Mouse (Mus musculus) forebrain, embryonic 16.5 days (tissue): Measurements from ENCODE around the gene Rasgef1b. TPM values are rescaled to one million over a fixed set of nuclear protein-coding genes. Genes with fewer than 3 reads are reported as not detected.

Source experiments
- ATAC-seq: fragments of 200-750 bp; cut with Nextera tagmentation; 2 replicates; pipeline ENCODE4 v1.8.0; 2017; ENCODE audit warnings: mild to moderate bottlenecking, moderate library complexity
- H3K27ac ChIP-seq: fragments of 300-500 bp; sonication (generic); 2 replicates; pipeline ENCODE4 v1.5.1; 2014; ENCODE audit warnings: low read length, control low read depth
- H3K27me3 ChIP-seq: fragments of 300-500 bp; sonication (generic); replicated peaks from 2 replicates; pipeline ENCODE4 v1.6.1; 2014; ENCODE audit warnings: low read length; ENCODE audit not compliant: control insufficient read depth, insufficient read depth
- H3K36me3 ChIP-seq: fragments of 300-500 bp; sonication (generic); 2 replicates; pipeline ENCODE4 v1.6.1; 2014; ENCODE audit not compliant: control insufficient read depth, insufficient read depth
- H3K4me1 ChIP-seq: fragments of 300-500 bp; sonication (generic); replicated peaks from 2 replicates; pipeline ENCODE4 v1.6.1; 2014; ENCODE audit warnings: low read length; ENCODE audit not compliant: control insufficient read depth, insufficient read depth
- H3K4me2 ChIP-seq: fragments of 300-500 bp; sonication (generic); 2 replicates; pipeline ENCODE4 v1.6.1; 2014; ENCODE audit warnings: mild to moderate bottlenecking, low read length, control low read depth
- H3K4me3 ChIP-seq: fragments of 300-500 bp; sonication (generic); replicated peaks from 2 replicates; pipeline ENCODE4 v1.5.1; 2014; ENCODE audit warnings: mild to moderate bottlenecking, low read length, control low read depth
- H3K9ac ChIP-seq: fragments of 300-500 bp; sonication (generic); replicated peaks from 2 replicates; pipeline ENCODE4 v1.6.1; 2014; ENCODE audit warnings: low read depth, low read length, control low read depth
- H3K9me3 ChIP-seq: fragments of 300-500 bp; sonication (generic); 2 replicates; pipeline ENCODE4 v1.6.1; 2016; ENCODE audit warnings: low read length; ENCODE audit not compliant: control insufficient read depth
- WGBS: fragments of 180-500 bp; shearing (Covaris S2); extraction: QIAGEN DNeasy Blood & Tissue Kit; methylation state at CpG from one replicate; pipeline ENCODE4 v1.1.7; 2014; 5-methylcytosine and 5-hydroxymethylcytosine counted together
- polyA plus RNA-seq: library from polyadenylated mRNA; unstranded; fragments of >200 nt; fragmentation: Nextera tagmentation; extraction: Ambion mirVana; gene quantifications from 2 replicates; pipeline ENCODE4 v1.2.1, GENCODE M21; 2015

Rasgef1b gene
- polyA plus RNA-seq, 1 experiment from 2014 or later: 107 TPM

DNA sequence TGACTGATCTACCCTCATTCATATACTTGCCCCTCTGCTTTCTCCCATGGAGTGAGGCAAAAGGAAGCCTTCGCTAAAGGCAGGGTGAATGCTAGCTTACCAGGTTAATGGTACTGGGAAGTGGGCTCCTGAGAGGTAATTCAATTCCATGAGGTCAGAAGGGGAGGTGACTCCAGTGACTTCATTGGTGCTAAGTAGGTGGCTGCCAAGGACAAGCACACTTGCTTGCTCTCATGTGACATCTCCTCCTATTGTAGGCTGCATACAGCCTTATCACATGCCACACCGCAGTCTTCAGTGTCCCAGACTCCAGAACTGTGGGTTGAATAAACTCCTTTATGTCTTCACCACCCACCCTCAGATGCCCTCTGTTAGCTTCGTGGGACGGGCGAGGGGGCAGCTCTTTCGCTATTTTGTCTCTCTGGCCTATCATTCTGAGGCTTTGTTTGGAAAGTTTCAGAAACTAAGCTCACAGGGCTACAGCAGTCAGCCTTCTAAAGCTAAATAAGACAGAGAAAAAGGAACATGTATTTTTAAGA is 441.1 kb downstream of the Rasgef1b start:
- no peaks in the 10 kb centered on the region for H3K4me1 ChIP-seq
- 88% methylated on average over 6 of the region's 6 CpGs for WGBS
- no peak overlapping the region for H3K4me2 ChIP-seq
- ATAC-seq: no peak
- H3K27me3 ChIP-seq: no peaks in the 10 kb centered on the region
- H3K27ac ChIP-seq: no peak overlapping the region
- H3K36me3 ChIP-seq: no peaks in the 10 kb centered on the region
- no peaks in the 10 kb centered on the region for H3K9me3 ChIP-seq
- H3K9ac ChIP-seq: no peak overlapping the region
- no peak overlapping the region for H3K4me3 ChIP-seq

DNA sequence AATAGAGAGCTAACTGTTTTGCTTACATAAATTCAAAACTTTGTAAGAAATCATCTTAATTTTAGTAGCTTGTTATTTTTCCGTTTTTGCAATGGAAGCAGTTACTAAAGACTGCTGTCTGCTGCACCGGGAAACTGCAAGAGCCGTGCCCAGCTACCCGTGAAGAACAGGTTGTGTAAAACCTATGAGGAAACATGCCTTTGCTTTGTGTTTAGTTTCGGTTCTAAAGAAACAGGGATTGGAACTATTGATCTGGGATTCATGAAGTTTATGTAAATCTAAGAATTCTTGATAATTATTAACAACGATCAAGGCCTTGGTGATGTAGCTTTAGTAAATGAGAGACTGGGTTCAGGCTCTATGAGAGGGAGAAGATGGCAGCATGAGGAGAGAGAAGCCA is 442.3 kb downstream of the Rasgef1b start:
- H3K9ac ChIP-seq: no peak overlapping the region
- no peaks in the 10 kb centered on the region for H3K27me3 ChIP-seq
- no peak overlapping the region for H3K4me2 ChIP-seq
- no peak overlapping the region for H3K4me3 ChIP-seq
- WGBS: 89% methylated on average over 6 of the region's 6 CpGs
- no peaks in the 10 kb centered on the region for H3K36me3 ChIP-seq
- no peak for ATAC-seq
- H3K27ac ChIP-seq: no peak overlapping the region
- no peaks in the 10 kb centered on the region for H3K4me1 ChIP-seq
- H3K9me3 ChIP-seq: no peaks in the 10 kb centered on the region

DNA sequence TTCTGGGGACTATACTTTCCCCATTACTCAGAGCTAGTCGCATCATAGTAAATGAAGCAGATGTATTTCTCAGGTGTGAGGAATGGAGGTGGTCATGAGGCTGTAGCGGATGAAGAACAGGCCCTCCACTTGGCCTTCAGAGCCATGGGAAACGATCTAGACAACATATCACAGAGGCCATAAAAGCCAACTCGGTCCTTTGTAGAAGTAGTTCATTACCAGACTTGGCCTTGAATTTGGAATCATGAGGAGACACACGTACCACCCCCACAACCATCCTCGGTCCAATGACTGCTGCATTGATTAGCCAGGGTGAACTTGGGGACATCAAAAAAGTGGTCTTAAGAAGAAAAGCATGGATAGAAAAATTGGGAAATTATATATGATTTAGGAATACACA is 442.8 kb downstream of the Rasgef1b start:
- Histone ChIP-seq H3K4me1 (no peaks in the 10 kb centered on the region), H3K9ac (no peak overlapping the region), H3K4me3 (no peak overlapping the region), H3K27ac (no peak overlapping the region), H3K4me2 (no peak overlapping the region), H3K9me3 (no peaks in the 10 kb centered on the region), H3K36me3 (no peaks in the 10 kb centered on the region), H3K27me3 (no peaks in the 10 kb centered on the region)
- WGBS: 92% methylated on average over 6 of the region's 6 CpGs
- no peak for ATAC-seq

DNA sequence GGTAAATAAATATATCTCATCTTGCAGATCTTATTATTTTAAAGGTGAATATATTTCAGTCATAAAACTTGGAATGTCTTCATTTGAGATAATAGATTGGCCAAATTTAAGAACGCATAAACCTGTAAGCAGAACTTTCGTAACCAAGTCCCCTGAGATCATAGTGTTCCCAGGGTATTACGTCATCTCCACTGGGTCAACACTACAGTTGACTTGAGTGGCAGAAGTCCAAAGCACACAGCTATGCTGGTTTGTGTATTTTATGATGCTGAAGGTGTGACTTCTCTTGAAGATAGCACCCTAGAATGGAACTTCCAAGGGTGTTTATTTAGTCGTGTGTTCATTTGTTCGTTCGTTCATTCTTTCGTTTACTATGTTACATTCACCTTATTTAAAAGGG is 444.5 kb downstream of the Rasgef1b start:
- H3K4me1 ChIP-seq: peaks cover 1% of the 10 kb centered on the region; the same call in 1 of the 2 replicates
- H3K4me2 ChIP-seq: no peak overlapping the region
- WGBS: 97% methylated on average over 7 of the region's 7 CpGs
- no peak overlapping the region for H3K27ac ChIP-seq
- H3K36me3 ChIP-seq: no peaks in the 10 kb centered on the region
- H3K4me3 ChIP-seq: no peak overlapping the region
- ATAC-seq: no peak
- no peaks in the 10 kb centered on the region for H3K9me3 ChIP-seq
- no peak overlapping the region for H3K9ac ChIP-seq
- no peaks in the 10 kb centered on the region for H3K27me3 ChIP-seq

DNA sequence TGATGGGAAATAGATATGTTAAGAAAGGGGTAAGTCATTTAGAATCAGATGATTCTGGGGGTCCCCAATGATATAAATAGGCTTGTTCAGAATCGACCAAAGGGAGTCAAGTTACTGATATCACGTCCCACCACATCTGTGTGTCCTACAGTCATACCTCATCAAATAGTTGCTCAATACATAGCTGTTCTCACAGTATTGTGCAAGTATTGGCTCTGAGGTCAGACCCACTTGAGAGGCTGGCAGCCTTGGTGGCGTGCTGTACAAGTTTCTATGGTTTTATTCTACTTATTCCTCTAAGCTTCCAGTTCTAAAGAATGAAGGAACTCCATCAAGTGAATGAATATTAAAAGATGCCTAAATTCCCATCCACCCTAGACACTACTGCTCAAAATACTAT is 445.2 kb downstream of the Rasgef1b start:
- WGBS: 82% methylated on average over 3 of the region's 3 CpGs
- H3K4me1 ChIP-seq: peaks cover 7% of the 10 kb centered on the region; the same call in 1 of the 2 replicates
- no peak overlapping the region for H3K4me3 ChIP-seq
- no peaks in the 10 kb centered on the region for H3K27me3 ChIP-seq
- no peak overlapping the region for H3K27ac ChIP-seq
- no peak overlapping the region for H3K9ac ChIP-seq
- ATAC-seq: no peak
- no peak overlapping the region for H3K4me2 ChIP-seq
- no peaks in the 10 kb centered on the region for H3K9me3 ChIP-seq
- no peaks in the 10 kb centered on the region for H3K36me3 ChIP-seq

DNA sequence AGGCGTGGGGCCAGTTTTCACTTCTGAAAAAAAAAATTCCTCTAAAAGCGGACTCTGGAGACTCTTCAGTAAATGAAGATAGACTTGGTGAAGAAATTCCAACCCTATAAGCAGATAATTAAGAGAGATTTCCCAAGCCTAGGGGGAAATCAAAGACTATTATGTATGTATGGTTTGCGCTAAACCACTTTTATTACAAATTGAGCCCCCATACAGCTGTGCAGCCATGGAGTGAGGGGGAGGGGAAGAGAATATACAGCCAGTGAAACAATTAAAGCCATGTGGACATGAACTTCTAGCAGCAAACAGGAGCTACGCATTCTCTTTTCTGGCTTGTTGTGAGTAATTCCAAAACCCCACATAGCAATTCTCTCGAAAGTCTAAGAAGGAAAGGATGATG is 448.3 kb downstream of the Rasgef1b start:
- Histone ChIP-seq H3K9ac (no peak overlapping the region), H3K27me3 (no peaks in the 10 kb centered on the region), H3K36me3 (no peaks in the 10 kb centered on the region), H3K4me1 (peaks cover 7% of the 10 kb centered on the region), H3K9me3 (no peaks in the 10 kb centered on the region), H3K4me2 (no peak overlapping the region), H3K27ac (no peak overlapping the region), H3K4me3 (no peak overlapping the region)
- no peak for ATAC-seq
- 81% methylated on average over 5 of the region's 5 CpGs for WGBS

DNA sequence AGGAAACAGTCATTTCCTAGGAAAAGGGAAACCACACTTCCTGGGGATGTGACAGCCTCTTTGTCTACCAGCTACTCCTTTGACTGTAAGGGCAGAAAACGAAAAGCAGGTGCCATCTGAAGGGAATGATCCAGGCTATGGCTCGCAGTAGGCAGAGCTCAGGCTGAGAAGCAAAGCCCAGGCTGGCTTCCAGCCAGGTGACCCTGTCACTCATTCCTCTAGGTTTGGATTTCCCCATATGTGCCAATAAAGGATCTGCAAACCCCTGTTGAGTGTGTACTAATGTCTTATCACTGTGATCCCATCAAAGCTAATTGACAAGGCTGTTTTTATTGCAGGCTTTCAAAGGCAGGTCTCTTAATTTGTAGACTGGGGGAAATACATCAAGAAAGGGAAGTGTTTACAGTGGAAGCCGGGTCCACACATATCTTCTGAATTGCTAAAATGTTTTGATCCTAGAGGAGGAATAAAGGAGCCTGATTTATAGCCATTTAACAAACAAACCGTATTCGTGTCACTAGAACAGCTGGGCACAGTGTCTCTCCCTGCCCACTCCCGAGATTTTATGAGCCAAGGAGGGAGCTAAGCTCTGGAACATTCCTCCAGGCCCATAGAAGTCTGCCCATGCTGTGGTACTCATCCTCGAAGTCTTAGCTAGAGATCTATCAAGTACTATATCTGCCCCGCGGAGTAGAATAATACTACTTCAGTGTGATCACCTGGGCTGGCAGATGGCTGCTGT is 449.7 kb downstream of the Rasgef1b start:
- Histone ChIP-seq H3K27ac (peak overlapping the region; percentile 26; the same call in 1 of the 2 replicates), H3K27me3 (no peaks in the 10 kb centered on the region)
- 30% methylated on average over 9 of the region's 9 CpGs for WGBS

DNA sequence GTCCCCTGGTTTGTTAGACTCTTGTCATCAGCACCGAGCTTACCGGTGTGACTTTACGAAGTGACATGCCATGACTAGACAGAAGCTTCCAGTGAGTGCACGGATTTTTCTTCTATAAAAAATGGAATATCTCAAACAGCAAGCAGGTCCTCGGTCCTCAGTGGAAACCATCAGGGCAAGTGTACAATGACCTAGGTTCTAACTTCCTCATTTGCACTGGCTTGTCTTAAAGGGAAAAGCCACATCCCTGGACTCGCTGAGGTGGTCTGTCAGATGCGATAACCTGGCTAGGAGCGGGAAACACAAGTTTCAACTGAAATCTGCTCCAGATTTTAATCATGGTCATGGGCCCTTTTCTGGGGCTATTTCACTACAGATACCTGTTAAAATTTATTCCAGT is 450.5 kb downstream of the Rasgef1b start:
- ATAC-seq: no peak
- H3K9me3 ChIP-seq: no peaks in the 10 kb centered on the region
- H3K27me3 ChIP-seq: no peaks in the 10 kb centered on the region
- no peaks in the 10 kb centered on the region for H3K36me3 ChIP-seq
- peaks cover 29% of the 10 kb centered on the region for H3K4me1 ChIP-seq
- H3K4me3 ChIP-seq: no peak overlapping the region
- no peak overlapping the region for H3K27ac ChIP-seq
- no peak overlapping the region for H3K4me2 ChIP-seq
- WGBS: 96% methylated on average over 8 of the region's 8 CpGs
- no peak overlapping the region for H3K9ac ChIP-seq

More for the DNA sequence above, 449.7 kb downstream of the Rasgef1b start:
- Histone ChIP-seq H3K9ac (no peak overlapping the region), H3K4me3 (no peak overlapping the region), H3K4me2 (no peak overlapping the region), H3K4me1 (peaks cover 21% of the 10 kb centered on the region), H3K9me3 (no peaks in the 10 kb centered on the region), H3K36me3 (no peaks in the 10 kb centered on the region)
- ATAC-seq: peak; percentile 47

DNA sequence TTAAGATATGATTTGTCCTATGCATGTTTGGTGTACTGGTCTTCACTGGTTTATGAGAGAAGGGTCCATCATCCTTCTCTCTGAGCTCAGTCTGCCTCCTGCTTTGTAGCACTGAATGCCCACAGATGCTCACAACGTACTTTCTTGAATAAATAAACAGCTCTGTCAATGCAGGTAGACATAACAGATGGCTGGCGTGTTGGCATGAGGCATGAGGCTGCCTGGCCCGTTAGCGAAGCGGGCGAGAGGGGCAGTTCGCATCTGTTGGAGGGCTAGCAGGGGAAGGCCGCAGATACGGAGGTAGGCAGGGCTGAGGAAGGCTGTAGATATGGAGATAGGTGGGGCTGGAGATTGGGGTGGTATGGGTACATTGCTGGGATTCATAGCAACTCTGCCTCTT is 451.3 kb downstream of the Rasgef1b start:
- H3K9ac ChIP-seq: no peak overlapping the region
- no peaks in the 10 kb centered on the region for H3K9me3 ChIP-seq
- peak overlapping the region; percentile 67 for H3K27ac ChIP-seq
- no peak overlapping the region for H3K4me2 ChIP-seq
- peaks cover 30% of the 10 kb centered on the region for H3K4me1 ChIP-seq
- ATAC-seq: 0 out of 2 replicates have a peak, but pooled peaks have one; percentile 13
- no peaks in the 10 kb centered on the region for H3K36me3 ChIP-seq
- 50% methylated on average over 9 of the region's 9 CpGs for WGBS
- H3K27me3 ChIP-seq: no peaks in the 10 kb centered on the region
- no peak overlapping the region for H3K4me3 ChIP-seq
